Mouse (Mus musculus): ENCODE measurements around the gene Cd200r2.
"Not testable (repeated sequence)": the region's sequence is repeated elsewhere in the genome, so short reads cannot be mapped to it uniquely, and the experiment has no call there.

Gene Cd200r2

GRCm38 (mm10) chr16:44866797-44867196 is at the start of gene Cd200r2:
Cd200r2 (plus strand) TSS chr16:44867097.
- DNase-seq (ENCODE audit: low spot score): no peak

- no peak for DNase-seq (ENCODE audit: low spot score)
These were observed 48.9 kb upstream of the Cd200r2 start for GRCm38 (mm10) chr16:44818010-44818409.

- no peak for DNase-seq (ENCODE audit: low spot score)
These were observed 46.4 kb upstream of the Cd200r2 start for GRCm38 (mm10) chr16:44820545-44820944.

GRCm38 (mm10) chr16:44832286-44832685 is 34.6 kb upstream of the Cd200r2 start:
- DNase-seq (ENCODE audit: low spot score): no peak

GRCm38 (mm10) chr16:44833189-44833588 is 33.7 kb upstream of the Cd200r2 start:
- DNase-seq (ENCODE audit: low spot score): not testable (repeated sequence)

- no peak for DNase-seq (ENCODE audit: low spot score)
These were observed 8.3 kb downstream of the Cd200r2 start for GRCm38 (mm10) chr16:44875178-44875577.

- DNase-seq (ENCODE audit: low spot score): no peak
These were observed 9.7 kb downstream of the Cd200r2 start for GRCm38 (mm10) chr16:44876625-44877024.

GRCm38 (mm10) chr16:44877595-44877994 is 10.7 kb downstream of the Cd200r2 start:
- no peak for DNase-seq (ENCODE audit: low spot score)

- DNase-seq (ENCODE audit: low spot score): no peak
These were observed 23.9 kb downstream of the Cd200r2 start for GRCm38 (mm10) chr16:44890814-44891213.

- peak; percentile 22 for DNase-seq (ENCODE audit: low spot score)
These were observed 65.1 kb downstream of the Cd200r2 start for GRCm38 (mm10) chr16:44932016-44932415.

- no peak for DNase-seq (ENCODE audit: low spot score)
These were observed 76.6 kb downstream of the Cd200r2 start, which contains the start of gene Cd200r3 for GRCm38 (mm10) chr16:44943468-44943867. Cd200r3 (plus strand) TSS chr16:44943678.

- DNase-seq (ENCODE audit: low spot score): no peak
These were observed 84.6 kb downstream of the Cd200r2 start for GRCm38 (mm10) chr16:44951360-44952114.

GRCm38 (mm10) chr16:44962296-44962695 is 95.4 kb downstream of the Cd200r2 start:
- no peak for DNase-seq (ENCODE audit: low spot score)

GRCm38 (mm10) chr16:44962777-44963176 is 95.9 kb downstream of the Cd200r2 start:
- DNase-seq (ENCODE audit: low spot score): peak; percentile 13

GRCm38 (mm10) chr16:44964526-44965374 is 97.9 kb downstream of the Cd200r2 start:
- no peak for DNase-seq (ENCODE audit: low spot score)

GRCm38 (mm10) chr16:44965428-44965827 is 98.5 kb downstream of the Cd200r2 start:
- no peak for DNase-seq (ENCODE audit: low spot score)

All from layer of hippocampus, adult 11-12 months (tissue).